Mouse (Mus musculus) spleen, adult 2 months (tissue): Measurements from ENCODE around the gene Stambpl1.

Source experiments
- CTCF ChIP-seq: fragments of 200-500 bp; IDR thresholded peaks from 2 replicates; pipeline ENCODE4 v1.5.1; 2011; ENCODE audit warnings: mild to moderate bottlenecking, inconsistent platforms; ENCODE audit not compliant: insufficient read depth, insufficient read length, insufficient replicate concordance; ENCODE audit errors: extremely low read depth
- POLR2A ChIP-seq: fragments of 200-500 bp; IDR thresholded peaks from 2 replicates; pipeline ENCODE4 v1.6.1; 2011; ENCODE audit warnings: low read depth, low read length, inconsistent platforms

- TF ChIP-seq CTCF (no peak), POLR2A (no peak)
Observed at GRCm38 (mm10) chr19:34193149-34193548, 1.1 kb downstream of the Stambpl1 start.
